Mouse (Mus musculus) Patski (cell line): ENCODE results near the gene Lalba. TPM values are rescaled to one million over a fixed set of nuclear protein-coding genes. Genes with fewer than 3 reads are reported as not detected.
"Not testable (repeated sequence)": the region's sequence is repeated elsewhere in the genome, so short reads cannot be mapped to it uniquely, and the experiment has no call there.

Source experiments
- ATAC-seq: fragments of 100-300 bp; one replicate; pipeline ENCODE4 v1.8.0; 2021
- CTCF ChIA-PET: fragments of 350-600 bp; sonication (Branson Sonifier 250); formaldehyde crosslinking; loops from one replicate; lab custom pipeline; 2022; ENCODE audit warnings: inconsistent platforms; lab: Charles Lee
- POLR2A ChIA-PET: fragments of 350-600 bp; sonication (Branson Sonifier 250); formaldehyde crosslinking; loops from one replicate; lab custom pipeline; 2022; ENCODE audit warnings: antibody characterized with exemption, inconsistent platforms; lab: Charles Lee
- DNase-seq: peaks from one replicate; pipeline ENCODE4 v3.0.0-alpha.2; 2011; ENCODE audit warnings: low read depth, low spot score
- H3K27me3 ChIP-seq: fragments of 371-371 bp; one replicate; pipeline ENCODE4 v1.5.1; 2021
- CTCF ChIP-seq: fragments of 100-300 bp; IDR thresholded peaks from one replicate; pipeline ENCODE4 v1.5.1; 2021
- in situ Hi-C: fragments of 300-500 bp; cut with MboI; formaldehyde crosslinking; loops from 3 replicates; pipeline ENCODE4 v1.11.1; 2018; ENCODE audit warnings: low pct_unique_long_range_greater_than_20kb, mixed read lengths
- polyA plus RNA-seq: library from polyadenylated mRNA; unstranded; gene quantifications from one replicate; pipeline ENCODE4 v1.2.3, GENCODE M21; 2021

Lalba gene
- polyA plus RNA-seq, 1 experiment from 2014 or later: not detected

GRCm38 (mm10) chr15:98448521-98448920 is 34.0 kb downstream of the Lalba start:
- peaks cover 3% of the 10 kb centered on the region for H3K27me3 ChIP-seq
- TF ChIP-seq CTCF: no peak
- in situ Hi-C loops: no loop called here
- POLR2A ChIA-PET: no interaction called here
- ATAC-seq: no peak
- CTCF ChIA-PET: no interaction called here
- DNase-seq: no peak

GRCm38 (mm10) chr15:98444561-98444960 is 38.0 kb downstream of the Lalba start:
- H3K27me3 ChIP-seq: peaks cover 3% of the 10 kb centered on the region
- TF ChIP-seq CTCF: no peak
- in situ Hi-C loops: no loop called here
- CTCF ChIA-PET: interaction anchor here (1.2 kb wide), 1 partner anchor 9 kb away, joined by 4 read pairs; no protein-coding TSS in a partner anchor
- DNase-seq (no peak), ATAC-seq (no peak)
- POLR2A ChIA-PET: no interaction called here

DNA sequence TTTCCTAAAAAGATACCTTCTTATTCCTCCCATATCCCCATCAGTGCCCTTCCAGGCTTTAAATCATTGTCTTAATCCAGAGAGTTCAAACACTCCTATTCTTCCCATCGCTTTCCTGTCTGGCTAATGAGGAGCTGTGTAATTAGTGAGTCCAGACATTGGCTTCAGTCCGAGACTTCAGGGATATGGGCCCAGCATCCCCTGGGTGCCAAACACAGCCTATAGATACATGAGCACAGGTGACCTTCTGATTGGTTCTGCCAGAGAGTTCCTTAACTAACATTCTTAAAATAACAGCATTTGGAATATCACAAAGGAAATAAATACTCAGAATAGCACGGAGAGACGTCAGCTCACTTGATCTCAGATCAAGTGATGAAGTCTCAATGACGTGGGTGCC is 51.6 kb downstream of the Lalba start, which contains the start of gene Olfr282:
Gene Olfr282 (plus strand): TSS at position 301 of the 400 bp plus-strand sequence.
- ATAC-seq, DNase-seq, CTCF ChIA-PET, POLR2A ChIA-PET, in situ Hi-C loops: not testable (repeated sequence)
- H3K27me3 ChIP-seq: peaks cover 12% of the 10 kb centered on the region

Other genes starting within 250 kb of the Lalba start
- gene Olfr286, start 248.3 kb downstream of the Lalba start, polyA plus RNA-seq: not detected
- not detected for gene H1fnt, start 225.4 kb downstream of the Lalba start, polyA plus RNA-seq
- 1.3 TPM for gene Zfp641, start 186.6 kb downstream of the Lalba start, polyA plus RNA-seq
- gene Olfr285, start 165.4 kb downstream of the Lalba start, polyA plus RNA-seq: not detected
- gene Olfr284, start 141.7 kb downstream of the Lalba start, polyA plus RNA-seq: not detected
- gene Olfr283, start 101.8 kb downstream of the Lalba start, polyA plus RNA-seq: not detected
- gene Olfr282, start 51.5 kb downstream of the Lalba start, polyA plus RNA-seq: not detected
- gene Olfr281, start 30.1 kb downstream of the Lalba start, polyA plus RNA-seq: not detected
- gene OR5BS1P, start 12.8 kb downstream of the Lalba start, polyA plus RNA-seq: not detected
- not detected for gene Olfr279, start 9.7 kb upstream of the Lalba start, polyA plus RNA-seq
- 91.6 TPM for gene Kansl2, start 51.5 kb upstream of the Lalba start, polyA plus RNA-seq
- 30.2 TPM for gene Ccnt1, start 88.2 kb upstream of the Lalba start, polyA plus RNA-seq
- gene 4930415O20Rik, start 88.3 kb upstream of the Lalba start, polyA plus RNA-seq: 0.26 TPM
- gene Adcy6, start 127.4 kb upstream of the Lalba start, polyA plus RNA-seq: 114 TPM
- 69.7 TPM for gene Cacnb3, start 148.1 kb upstream of the Lalba start, polyA plus RNA-seq
- gene Ddx23, start 180.2 kb upstream of the Lalba start, polyA plus RNA-seq: 109 TPM
- 14.8 TPM for gene Rnd1, start 194.7 kb upstream of the Lalba start, polyA plus RNA-seq
- gene Ccdc65, start 225.5 kb upstream of the Lalba start, polyA plus RNA-seq: 7.6 TPM
- 0.41 TPM for gene Fkbp11, start 245.5 kb upstream of the Lalba start, polyA plus RNA-seq